Mouse (Mus musculus) cerebellum, adult 11 months (tissue): Measurements from ENCODE around the gene Trpm1.
"Not testable (repeated sequence)": the region's sequence is repeated elsewhere in the genome, so short reads cannot be mapped to it uniquely, and the experiment has no call there.

ENCODE experiments used
- DNase-seq: peaks from one replicate; pipeline ENCODE4 v3.0.0; 2022

Trpm1 gene

DNA sequence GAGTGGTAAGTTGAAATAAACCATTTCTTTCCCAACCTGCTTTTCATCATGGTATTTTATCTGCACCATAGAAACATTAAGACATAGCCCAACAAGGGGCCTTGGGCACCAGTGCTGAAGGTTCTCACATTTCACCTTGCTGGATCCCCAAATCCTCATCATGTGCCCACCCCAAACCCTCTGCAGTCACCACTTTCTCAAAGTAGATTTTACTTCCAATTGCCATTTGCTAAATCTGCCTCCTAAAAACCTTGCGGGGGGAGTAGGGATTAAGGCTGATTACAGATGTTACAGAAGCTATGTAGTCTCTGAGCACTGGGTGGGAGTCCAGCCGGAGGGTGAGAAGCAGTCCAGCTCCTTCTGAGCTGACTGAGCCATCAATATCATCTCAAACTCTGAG lies at the start of gene Trpm1:
TSS of gene Trpm1 (plus strand) at position 301 of the 400 bp plus-strand sequence.
- DNase-seq, result no peak

DNA sequence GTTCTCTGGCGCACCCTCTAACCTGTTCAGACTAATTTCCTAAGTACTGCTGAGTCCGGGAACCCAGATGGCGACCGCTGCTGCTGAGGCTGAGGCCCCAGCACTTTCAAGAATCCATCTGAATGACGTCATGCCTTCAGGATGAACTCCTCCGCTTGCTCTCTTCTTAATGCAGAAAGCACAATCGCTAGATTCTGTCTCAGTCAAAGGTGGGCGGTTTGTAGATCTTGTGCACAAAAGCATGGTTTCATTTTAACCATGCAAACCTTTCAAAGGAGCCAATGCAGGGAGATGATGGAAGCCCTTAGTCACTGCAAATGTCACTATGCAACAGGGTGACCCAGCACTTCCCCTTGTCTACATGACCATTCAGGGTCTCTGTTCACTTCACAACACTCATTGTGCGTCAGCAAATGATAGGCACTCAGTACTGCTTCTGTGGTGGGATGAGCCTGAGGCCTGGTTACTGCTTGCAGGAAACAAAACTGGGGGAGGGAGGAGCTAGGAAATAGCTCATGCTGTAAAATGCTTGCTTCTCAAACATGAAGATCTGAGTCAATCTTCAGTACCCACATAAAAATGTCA lies 31.4 kb upstream of the Trpm1 start:
- no peak for DNase-seq

DNA sequence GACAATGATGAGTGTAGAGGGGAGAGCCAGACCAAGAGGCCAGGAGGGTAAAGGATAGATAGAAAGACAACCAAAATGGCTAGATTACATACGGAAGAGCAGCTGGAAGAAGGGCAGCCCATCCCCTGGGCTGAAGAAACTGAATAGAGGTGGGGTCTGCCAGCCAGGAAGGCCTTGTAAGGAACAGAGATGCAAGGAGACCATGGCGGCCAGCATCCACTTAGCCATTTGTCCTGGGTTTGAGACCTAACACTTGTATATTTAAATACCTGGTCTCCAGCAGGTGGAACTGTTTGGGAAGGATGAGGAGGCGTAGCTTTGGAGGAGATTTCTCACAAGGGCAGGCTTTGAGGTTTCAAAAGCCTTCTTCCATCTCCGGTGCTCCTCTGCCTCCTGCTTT lies 29.9 kb upstream of the Trpm1 start:
- no peak for DNase-seq

DNA sequence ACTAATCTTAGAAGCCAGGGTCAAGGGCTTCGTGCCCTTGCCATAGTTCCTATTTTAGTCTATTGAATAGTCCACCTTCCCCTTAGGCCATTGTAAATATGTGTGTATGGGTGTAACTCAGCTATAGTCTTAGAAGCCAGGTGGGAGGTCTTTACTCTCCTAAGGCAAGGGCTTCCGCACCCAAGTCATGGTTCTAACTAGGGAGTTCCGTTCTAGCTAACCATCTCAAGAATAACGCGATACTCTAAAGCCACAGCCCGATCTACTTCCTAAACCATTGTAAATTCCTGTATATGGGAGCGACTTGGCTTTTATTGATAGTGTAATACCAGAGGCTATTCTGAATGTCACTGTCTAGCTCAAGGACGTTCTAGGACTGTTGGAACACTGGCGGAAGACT lies 27.6 kb upstream of the Trpm1 start:
- not testable (repeated sequence) for DNase-seq

DNA sequence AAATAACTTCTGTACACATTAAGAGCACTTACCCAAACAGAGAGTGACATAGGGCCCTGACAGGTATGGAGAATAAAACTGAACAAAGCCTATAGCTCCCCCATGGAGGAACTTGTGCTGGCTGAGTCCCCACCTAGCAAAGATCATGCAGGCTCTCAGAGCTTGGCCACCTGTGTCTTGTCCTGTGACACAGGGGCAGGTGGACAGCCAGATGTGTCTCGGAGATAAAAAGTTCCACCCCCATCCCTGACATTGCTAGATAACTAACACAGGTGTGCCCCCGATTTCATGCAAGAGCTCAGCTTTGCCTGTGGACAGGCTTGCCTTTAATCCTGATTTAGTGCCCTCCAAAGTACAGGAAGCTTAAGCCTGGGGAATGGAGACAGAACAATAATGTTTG lies 13.8 kb upstream of the Trpm1 start:
- no peak for DNase-seq

DNA sequence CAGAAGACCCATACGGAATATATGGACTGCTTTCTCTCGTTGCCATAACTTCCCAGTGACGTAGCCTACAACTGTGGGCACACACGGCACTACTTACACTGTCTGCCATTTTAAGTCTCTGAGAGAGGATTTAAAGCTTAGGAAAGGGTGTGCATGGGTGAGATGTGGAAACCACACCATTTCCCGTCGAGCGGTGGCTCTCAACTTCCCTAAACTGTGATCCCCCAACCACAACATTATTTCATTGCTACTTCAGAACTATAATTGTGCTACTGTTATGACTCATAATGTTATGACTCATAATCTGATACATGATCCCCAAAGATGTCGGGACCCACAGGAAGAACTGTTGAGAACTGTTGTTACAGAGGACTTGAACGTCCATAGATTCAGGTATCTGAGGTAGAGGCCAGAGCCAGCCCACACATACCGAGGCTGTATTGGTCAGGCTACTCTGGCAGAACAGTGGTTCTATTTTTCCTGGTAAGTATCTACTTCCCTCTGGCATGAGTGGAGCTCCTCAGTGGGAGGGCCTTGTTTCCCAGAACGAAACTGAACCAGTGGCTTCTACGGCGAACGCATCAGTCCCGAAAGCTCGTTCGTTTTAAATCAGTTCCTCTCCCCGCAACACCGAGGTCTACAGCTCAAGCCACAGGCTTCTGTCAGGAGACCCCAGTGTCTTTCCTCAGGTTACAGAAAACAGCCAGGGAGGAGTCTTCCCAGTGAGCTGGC lies 12.2 kb upstream of the Trpm1 start:
- no peak for DNase-seq

DNA sequence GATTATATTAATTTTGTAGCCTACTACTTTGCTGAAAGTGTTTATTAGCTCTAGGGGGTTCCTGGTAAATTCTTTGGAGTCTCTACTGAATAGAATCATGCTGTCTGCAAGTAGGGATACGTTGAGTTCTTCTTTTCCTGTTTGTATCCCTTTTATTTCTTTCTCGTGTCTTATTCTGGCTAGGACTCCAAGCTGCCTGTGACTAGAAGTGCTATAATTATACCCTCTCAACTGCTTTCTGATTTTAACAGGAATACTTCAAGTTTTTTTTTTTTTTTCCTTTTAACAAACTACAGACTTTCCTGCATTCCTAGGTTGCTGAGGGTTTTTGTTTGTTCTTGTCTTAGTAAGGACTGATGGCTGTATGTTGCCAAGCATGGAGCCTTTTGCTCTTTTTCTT lies 4.3 kb upstream of the Trpm1 start:
- DNase-seq, result no peak

DNA sequence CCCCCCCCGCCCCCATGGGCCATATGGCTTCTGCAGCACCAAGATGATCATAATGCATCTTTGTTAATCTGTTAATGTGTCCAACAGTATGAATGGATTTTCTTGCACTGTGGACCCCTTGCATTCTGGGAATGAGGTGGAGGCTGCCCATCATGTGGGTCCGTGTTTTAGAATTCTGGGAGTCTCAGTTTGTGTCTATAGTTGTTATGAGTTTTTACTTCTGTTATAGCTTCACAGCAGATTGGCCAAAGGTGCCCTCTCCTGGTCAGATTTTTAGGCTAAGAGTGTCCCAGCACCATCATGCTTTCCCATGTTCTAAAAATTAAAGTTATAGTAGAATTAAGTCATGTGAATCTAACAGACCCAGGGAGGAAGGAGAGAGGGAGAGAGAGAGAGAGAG lies 3.9 kb upstream of the Trpm1 start:
- no peak for DNase-seq

DNA sequence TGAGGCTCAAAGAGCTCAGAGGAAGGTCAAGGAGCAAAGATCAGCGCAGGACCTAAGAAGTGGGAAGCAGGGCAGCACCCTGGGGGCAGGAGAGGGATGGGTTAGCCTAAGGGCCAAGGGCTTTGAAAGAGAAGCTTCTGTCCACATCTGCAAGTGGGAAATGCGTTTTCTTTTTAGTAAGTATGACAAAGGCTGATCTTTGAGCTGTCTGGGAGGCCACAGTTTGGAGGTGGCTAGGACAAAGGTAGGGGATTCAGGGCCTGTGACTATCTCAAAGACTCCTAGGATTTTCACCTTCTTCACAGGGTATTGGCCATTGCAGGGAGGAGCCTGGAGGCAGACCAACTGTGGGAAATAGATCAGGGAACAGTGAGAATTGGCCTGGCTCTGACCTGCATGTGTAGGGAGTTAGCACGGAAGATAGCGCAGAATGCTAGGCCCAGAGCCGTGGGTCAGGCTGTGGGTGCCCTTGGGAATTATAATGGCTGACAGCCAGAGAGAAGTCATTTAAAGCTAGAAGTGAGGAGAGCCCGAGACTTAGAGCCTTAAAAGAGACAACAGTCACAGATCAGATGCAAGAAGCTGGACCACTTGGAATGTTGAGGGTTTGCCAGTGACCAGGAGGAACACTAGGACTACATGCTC lies 3.1 kb upstream of the Trpm1 start:
- DNase-seq, result no peak

DNA sequence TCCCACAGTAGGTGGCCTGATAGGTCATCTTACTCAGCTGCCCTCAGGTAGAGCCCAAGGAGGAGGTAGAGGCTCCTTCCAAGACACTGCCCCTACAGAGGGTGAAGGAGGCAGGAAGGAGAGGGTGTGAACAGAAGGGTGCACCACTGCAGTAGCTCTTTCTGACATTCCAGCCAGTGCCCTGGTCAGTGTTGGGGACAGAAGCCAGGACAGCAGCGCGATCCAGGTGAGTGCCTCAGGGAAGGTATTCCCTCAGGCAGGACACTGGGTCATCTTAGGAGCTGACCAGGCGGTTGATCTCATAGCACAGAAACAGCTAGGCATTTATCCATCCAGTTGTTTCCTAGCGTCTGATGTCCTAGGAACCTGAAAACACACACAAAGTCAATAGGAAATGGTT lies 1.6 kb downstream of the Trpm1 start:
- no peak for DNase-seq

DNA sequence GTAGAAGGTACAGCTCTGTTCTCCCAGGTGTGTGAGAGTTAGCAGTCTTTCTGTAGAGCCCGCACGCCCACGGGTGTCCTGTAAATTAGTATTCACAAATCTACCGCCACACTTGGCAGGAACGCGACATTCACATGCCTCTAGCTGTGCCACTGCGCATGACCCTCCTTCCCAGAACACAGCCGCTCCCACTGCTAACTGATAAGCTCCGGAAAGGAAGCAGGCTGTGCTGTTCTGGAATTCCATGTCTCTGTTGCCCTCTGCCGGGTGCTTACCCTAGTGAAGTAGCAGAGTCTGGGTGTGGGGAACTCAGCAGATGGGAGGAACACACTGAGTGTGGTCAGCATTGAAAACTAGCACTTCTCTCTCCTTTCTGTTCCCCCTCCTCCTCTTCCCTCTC lies 2.1 kb downstream of the Trpm1 start:
- peak; percentile 77 for DNase-seq

DNA sequence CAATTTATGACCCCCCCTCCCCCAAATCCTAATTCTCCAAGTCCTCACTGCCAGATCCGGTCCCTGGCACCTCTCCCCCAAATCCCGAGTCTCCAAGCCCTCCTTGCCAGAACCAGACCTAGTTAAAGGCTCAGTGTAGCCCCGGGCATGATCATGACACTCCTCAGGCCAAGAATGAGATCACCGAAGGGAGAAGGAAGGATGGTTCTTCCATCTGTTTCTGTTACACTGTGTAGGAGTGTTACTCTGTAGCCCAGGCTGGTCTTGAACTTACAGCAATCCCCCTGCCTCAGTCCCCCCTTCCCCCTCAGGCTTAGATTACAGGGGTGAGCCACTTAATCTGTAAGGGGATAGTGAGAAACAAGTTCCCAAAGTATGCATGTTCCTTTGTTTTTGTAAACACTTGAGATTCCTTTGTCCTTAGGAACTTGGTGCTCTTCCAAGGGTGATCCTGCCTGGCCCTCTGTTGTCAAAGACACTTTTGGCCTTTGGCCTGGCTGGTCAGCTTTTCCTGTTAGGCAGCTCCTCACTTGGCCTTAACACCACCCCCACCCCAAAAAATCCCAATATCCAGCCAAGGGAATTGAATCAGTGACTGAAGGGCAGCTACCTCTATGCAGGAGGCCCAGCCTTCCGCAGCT lies 2.8 kb downstream of the Trpm1 start:
- DNase-seq, result peak; percentile 35

DNA sequence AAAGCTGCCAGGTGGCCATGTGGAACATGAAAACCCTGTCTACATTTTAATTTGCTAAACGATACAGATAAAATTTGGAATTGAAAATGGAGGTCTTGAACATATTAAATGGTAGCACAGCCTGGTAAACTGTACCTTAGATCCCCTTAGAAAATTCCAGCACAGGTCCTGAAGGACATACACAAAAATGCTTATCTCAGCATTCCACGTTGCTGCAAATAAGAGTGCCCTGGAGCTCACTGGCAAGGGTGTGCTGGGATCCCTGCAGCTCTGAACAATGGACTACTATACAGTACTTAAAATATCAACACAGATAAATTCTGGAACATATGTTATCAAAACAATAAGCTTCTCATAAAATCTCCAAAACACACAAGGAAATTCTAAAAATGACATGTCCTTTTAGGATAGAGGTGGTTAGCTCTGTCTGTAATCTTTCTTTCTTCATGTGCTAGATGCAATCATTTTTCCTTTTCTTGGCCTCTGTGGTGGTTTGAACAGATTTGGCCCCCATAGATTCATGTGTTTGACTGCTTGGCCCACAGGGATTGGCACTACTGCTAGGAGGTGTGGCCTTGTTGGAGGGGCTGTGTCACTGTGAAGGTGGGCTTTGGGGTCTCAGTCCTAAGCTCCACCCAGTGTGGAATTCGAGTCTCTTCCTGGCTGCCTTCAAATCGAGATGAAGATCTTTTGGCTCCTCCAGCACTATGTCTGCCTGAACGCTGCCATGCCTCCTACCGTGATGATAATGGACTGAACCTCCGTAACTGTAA lies 3.5 kb downstream of the Trpm1 start:
- no peak for DNase-seq

DNA sequence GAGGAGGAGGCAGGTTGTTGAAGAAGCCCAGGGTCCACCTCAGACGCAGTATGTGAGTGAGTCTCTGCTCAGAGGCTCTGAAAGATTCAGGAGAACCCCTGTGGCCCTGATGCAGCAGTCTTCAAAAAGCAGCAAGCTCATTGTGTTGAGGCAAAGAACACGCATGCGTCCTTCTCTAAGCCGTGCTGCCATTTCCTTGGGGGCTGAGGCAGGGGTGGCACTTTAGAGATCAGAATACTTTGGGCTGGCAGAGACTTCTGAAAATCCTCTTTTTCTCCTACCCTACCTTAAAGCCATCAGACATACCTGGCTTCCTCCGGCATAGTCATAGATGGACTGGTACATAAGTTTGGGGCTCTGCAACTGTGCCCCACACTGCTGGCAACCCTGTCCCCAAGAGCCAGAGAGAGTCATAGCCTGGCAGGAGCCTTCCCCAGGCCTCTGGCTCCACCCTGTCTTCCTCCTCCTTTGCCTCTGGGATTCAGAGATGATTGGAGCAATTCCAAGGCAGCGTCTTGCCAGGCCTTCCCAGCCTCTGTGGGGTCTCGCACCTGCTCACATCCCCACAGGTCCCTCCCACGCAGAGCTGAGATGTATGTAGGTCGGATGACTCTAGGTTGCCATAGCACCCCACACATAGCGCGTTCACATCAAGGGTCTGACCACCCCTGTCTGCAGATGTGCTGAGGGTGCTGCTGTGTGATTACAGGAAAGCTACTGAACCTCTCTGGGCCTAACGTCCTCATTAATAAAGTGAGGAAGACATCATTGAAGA lies 4.8 kb downstream of the Trpm1 start:
- DNase-seq, result no peak

DNA sequence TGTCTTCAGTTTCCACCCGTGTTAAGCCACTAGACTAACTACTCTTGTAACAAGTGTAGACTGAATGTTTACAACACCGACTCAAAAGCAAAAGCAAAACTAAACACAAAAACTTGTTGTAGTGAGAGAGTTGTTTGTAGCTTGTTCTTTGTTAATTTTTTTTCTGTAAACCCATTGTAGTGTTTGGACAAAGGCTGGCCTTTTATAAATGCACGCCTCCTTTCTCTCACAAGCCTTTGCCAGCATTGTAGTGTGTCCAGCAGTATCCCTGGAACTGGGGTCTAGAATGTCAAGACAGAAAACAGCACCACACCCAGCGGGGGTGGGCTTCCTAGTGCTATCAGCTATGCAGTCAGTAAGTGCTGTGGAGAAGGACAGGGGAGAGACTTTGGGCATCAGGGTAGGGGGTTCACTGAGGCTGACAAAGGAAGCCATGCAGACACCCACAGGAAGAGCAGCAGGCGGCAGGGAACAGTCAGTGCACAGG lies 5.5 kb downstream of the Trpm1 start:
- no peak for DNase-seq

DNA sequence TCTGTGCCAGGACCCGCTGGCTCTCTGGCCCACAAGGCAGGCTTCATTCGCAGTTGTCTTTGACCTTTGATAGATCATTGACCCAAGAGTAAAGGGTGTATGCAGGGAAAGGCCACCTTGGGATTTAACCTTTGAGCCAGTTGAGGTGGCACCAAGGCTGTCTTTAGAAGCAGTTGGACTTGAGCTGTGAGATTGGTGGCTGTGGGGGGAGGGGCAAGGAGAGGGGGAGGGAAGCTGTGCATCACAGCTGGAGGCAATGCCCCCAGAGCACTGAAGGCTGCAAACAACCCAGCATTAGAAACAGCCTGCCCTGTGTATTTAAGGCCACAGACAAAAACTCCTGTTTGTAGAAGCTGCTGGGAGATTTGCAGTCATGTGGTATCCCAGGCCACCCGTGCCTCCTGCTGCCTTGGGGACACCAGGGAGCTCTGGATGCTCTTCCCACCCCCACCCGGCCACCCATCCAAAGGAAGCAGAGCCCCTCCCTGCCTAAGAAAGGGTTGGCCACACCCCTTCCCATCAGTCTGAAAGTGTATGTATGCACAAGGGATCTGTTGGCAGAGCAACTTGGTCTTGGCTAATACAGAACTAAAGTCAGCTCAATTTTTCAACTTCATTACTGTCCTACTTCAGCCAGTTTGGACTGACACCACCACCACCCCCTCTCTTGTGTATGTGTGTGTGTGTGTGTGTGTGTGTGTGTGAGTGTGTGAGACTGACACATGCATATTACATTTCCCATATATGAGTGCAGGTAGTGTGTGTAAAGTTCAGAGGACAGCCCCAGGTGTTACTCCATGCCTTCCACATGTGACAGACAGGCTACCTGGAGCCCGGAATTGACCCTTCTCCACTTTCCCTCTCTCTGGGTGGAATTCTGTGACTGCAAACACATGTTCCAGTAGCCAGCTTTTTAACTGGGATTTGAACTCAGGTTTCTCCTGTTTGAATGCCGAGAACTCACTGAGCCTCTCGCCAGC lies 6.3 kb downstream of the Trpm1 start:
- DNase-seq, result no peak

DNA sequence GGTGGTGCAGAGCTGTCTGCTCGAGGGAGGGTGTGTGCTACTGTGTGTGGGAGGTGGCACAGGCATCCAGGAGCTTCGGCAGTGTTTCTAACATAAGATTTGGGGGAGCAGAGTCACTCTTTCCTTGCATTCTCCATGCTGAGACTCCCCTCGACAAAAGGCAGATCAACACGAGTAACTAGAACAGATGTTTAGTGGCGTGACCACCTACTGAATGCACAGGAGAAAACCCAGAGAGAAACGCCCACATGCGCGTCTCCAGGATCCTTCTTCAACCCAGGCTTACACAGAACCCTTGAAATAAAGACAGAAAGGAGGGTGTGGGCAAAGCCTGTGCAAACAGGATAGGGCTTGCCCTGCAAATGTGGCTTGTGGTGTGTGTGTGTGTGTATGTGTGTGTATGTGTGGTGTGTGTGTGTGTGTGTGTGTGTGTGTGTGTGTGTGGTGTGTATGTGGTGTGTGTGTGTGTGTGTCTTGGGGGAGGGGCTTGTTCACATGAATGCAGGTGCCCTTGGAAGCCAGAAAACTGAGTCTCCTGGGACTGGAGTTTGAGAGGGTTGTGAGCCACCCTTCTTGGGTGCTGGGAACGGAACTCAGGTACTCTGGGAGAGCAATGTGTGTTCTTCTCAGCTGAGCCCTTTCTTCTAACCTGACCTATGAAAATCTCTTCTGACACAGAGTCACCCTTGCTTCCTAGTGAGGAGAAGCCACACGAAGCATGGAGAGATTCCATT lies 7.3 kb downstream of the Trpm1 start:
- no peak for DNase-seq

DNA sequence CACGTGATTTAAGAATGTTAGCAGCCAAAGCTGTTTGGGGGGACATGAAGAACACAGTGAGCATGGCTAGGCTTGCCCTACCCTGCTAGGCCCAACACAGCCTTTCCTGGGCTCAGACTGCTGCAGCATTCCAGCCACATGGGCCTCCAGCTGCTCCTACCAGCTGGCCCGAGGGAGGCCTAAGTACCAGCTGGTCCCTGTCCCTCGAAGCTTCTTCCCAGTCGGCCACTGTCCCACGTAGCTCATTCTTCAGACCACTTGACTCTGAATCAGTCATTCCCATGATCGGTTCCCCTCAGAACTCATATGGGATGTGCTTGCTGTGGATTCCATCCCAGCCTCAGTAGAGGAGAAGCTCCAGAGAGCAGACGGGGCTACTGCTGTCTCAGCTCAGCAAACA lies 8.4 kb downstream of the Trpm1 start:
- DNase-seq, result no peak

DNA sequence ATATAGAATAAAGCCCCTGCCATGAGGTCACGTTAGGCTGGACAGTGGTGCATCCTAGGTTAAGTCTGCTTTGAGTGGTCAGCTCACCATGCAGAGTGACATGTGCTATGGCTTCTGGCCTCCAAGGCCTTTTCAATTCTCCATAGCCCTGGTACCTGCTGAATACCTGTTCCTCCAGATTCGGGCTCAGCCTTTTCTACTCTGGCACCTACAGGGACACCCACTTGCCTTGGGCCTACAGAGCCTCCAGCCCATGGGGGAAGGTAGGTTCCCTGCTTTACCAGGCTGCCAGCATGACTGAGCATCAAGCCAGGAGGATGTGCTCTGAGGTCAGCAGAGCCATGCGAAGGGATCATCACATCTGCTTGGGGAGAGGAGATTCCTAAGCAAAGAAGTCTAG lies 9.5 kb downstream of the Trpm1 start:
- no peak for DNase-seq

DNA sequence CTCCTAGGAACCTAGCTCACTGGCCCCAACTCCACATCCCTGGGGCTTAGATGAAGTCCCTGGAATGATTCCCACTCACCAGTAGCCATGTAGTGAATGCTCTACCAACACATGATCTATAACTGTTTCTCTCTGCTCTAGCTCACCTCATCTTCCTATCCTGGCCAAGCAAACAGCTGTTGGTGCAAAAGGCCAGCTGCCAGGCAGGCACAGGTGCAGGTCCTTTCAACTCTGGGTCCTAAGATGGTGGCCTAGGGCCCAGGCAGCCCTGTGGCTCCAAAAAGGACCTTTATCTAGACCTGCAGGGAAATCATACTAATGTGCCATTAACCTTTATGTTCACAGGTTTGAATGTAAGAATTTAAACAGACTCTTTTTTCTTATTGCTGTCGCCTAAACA lies 10.3 kb downstream of the Trpm1 start:
- no peak for DNase-seq
